Mouse (Mus musculus) forelimb bud, embryonic 11.5 days (tissue): ENCODE data around the gene Nelfa.
A peak's percentile ranks its signal among the peaks of the same experiment; 100 is the strongest.
"Not testable (repeated sequence)": the region's sequence is repeated elsewhere in the genome, so short reads cannot be mapped to it uniquely, and the experiment has no call there.

Experiments
- DNase-seq: peaks from one replicate; pipeline ENCODE4 v3.0.0-alpha.2; 2012; ENCODE audit warnings: low read depth, low spot score

Gene Nelfa

GRCm38 (mm10) chr5:33936120-33936707, at the start of gene Nelfa:
TSS of gene Nelfa (minus strand) at chr5:33936413.
- DNase-seq = peak; percentile 98

- peak; percentile 83 for DNase-seq
These were observed 47.3 kb upstream of the Nelfa start, which contains the start of gene Gm1673 for GRCm38 (mm10) chr5:33983309-33984121. TSS of gene Gm1673 (plus strand) at chr5:33983433.

GRCm38 (mm10) chr5:33982731-33983259, 46.6 kb upstream of the Nelfa start:
- DNase-seq = no peak

- no peak for DNase-seq
These were observed 40.1 kb upstream of the Nelfa start for GRCm38 (mm10) chr5:33976267-33976666.

GRCm38 (mm10) chr5:33974736-33975135, 38.5 kb upstream of the Nelfa start:
- DNase-seq = no peak

GRCm38 (mm10) chr5:33959382-33959781, 23.2 kb upstream of the Nelfa start:
- DNase-seq = no peak

- peak; percentile 43 for DNase-seq
These were observed 19.7 kb upstream of the Nelfa start for GRCm38 (mm10) chr5:33955868-33956267.

- DNase-seq = peak; percentile 19
These were observed 18.1 kb upstream of the Nelfa start for GRCm38 (mm10) chr5:33954354-33954753.

GRCm38 (mm10) chr5:33953471-33954185, 17.4 kb upstream of the Nelfa start:
- no peak for DNase-seq

GRCm38 (mm10) chr5:33948314-33948713, 12.1 kb upstream of the Nelfa start:
- DNase-seq = peak; percentile 16

GRCm38 (mm10) chr5:33947035-33947434, 10.8 kb upstream of the Nelfa start:
- not testable (repeated sequence) for DNase-seq

GRCm38 (mm10) chr5:33938448-33938847, 2.2 kb upstream of the Nelfa start:
- no peak for DNase-seq

GRCm38 (mm10) chr5:33937230-33937629, 1.0 kb upstream of the Nelfa start:
- no peak for DNase-seq

- DNase-seq = peak; percentile 30
These were observed 507 bp downstream of the Nelfa start for GRCm38 (mm10) chr5:33935700-33936111.

- DNase-seq = no peak
These were observed 1.3 kb downstream of the Nelfa start for GRCm38 (mm10) chr5:33934877-33935276.

- DNase-seq = no peak
These were observed 2.1 kb downstream of the Nelfa start for GRCm38 (mm10) chr5:33934081-33934480.

- no peak for DNase-seq
These were observed 3.8 kb downstream of the Nelfa start for GRCm38 (mm10) chr5:33932413-33932812.

- no peak for DNase-seq
These were observed 10.0 kb downstream of the Nelfa start for GRCm38 (mm10) chr5:33926170-33926569.

GRCm38 (mm10) chr5:33922566-33922965, 13.6 kb downstream of the Nelfa start:
- DNase-seq = no peak

- no peak for DNase-seq
These were observed 14.6 kb downstream of the Nelfa start for GRCm38 (mm10) chr5:33921486-33922235.

GRCm38 (mm10) chr5:33920924-33921323, 15.3 kb downstream of the Nelfa start:
- DNase-seq = no peak
